Mouse (Mus musculus): ENCODE measurements around the gene Bpifa2. TPM values are rescaled to one million over a fixed set of nuclear protein-coding genes. Genes with fewer than 3 reads are reported as not detected.

Gene Bpifa2
- polyA plus RNA-seq, 1 experiment from 2014 or later, result not detected

Other genes starting within 250 kb of the Bpifa2 start
- gene Efcab8, start 228.3 kb upstream of the Bpifa2 start, polyA plus RNA-seq (2014; fragmentation: Nextera tagmentation; extraction: Ambion mirVana), result not detected in 2 replicates
- not detected in 2 replicates for gene Sun5, start 137.2 kb upstream of the Bpifa2 start, polyA plus RNA-seq (2014; fragmentation: Nextera tagmentation; extraction: Ambion mirVana)
- gene Bpifb2, start 133.2 kb upstream of the Bpifa2 start, polyA plus RNA-seq (2014; fragmentation: Nextera tagmentation; extraction: Ambion mirVana), result not detected in 2 replicates
- gene Bpifb6, start 107.9 kb upstream of the Bpifa2 start, polyA plus RNA-seq (2014; fragmentation: Nextera tagmentation; extraction: Ambion mirVana), result not detected in 2 replicates
- not detected in 2 replicates for gene Bpifb3, start 90.0 kb upstream of the Bpifa2 start, polyA plus RNA-seq (2014; fragmentation: Nextera tagmentation; extraction: Ambion mirVana)
- gene Bpifb4, start 70.1 kb upstream of the Bpifa2 start, polyA plus RNA-seq (2014; fragmentation: Nextera tagmentation; extraction: Ambion mirVana), result not detected in 2 replicates
- gene Bpifa6, start 33.3 kb upstream of the Bpifa2 start, polyA plus RNA-seq (2014; fragmentation: Nextera tagmentation; extraction: Ambion mirVana), result not detected in 2 replicates
- not detected in 2 replicates for gene Bpifa3, start 122.1 kb downstream of the Bpifa2 start, polyA plus RNA-seq (2014; fragmentation: Nextera tagmentation; extraction: Ambion mirVana)
- not detected in 2 replicates for gene Bpifa1, start 134.6 kb downstream of the Bpifa2 start, polyA plus RNA-seq (2014; fragmentation: Nextera tagmentation; extraction: Ambion mirVana)
- not detected in 2 replicates for gene Bpifa5, start 154.3 kb downstream of the Bpifa2 start, polyA plus RNA-seq (2014; fragmentation: Nextera tagmentation; extraction: Ambion mirVana)
- gene Bpifb1, start 182.6 kb downstream of the Bpifa2 start, polyA plus RNA-seq (2014; fragmentation: Nextera tagmentation; extraction: Ambion mirVana), result not detected in 2 replicates
- gene Bpifb5, start 215.5 kb downstream of the Bpifa2 start, polyA plus RNA-seq (2014; fragmentation: Nextera tagmentation; extraction: Ambion mirVana), result 0.66 and 1.1 TPM in 2 replicates
- not detected in 2 replicates for gene Bpifb9a, start 249.6 kb downstream of the Bpifa2 start, polyA plus RNA-seq (2014; fragmentation: Nextera tagmentation; extraction: Ambion mirVana)

Data from kidney, embryonic 14.5 days (tissue).